ENCODE assay signal across 31 mouse cellular contexts in the genomic region with DNA sequence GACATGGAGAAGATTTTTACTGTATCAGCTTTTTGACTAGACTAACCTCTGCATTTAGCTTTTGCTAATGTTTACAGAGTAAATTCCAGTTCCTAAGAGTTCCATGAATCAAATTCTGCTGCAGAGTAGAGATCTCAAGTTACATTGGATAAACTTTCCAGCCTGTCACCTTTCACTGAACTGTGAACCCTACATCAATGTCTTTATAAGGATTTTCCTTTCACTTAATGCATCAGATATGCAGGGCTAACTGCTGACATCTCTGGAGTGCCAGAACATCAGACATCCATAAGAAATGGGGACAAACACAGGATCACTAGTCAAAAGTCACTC.
DNase-seq lines count a peak whose midpoint lies in the region; ATAC-seq and TF ChIP-seq lines count a peak whose summit lies in the region.
"Had no signal": no experiment of that assay in that cellular context is flagged by ENCODE, and none has a peak within 500 bp of the region (broad histone marks: within the 10 kb centered on the region; RNA-seq: fewer than 3 reads in every experiment).

No protein-coding gene starts in this region.

- no peak overlapping the region for H3K4me3 ChIP-seq in kidney, embryonic 14.5 days (ENCODE audit: low read length)
- no peak overlapping the region for H3K4me3 ChIP-seq in liver, adult 2 months (ENCODE audit: insufficient read depth, low read depth, low read length)
- H3K4me3 ChIP-seq in liver, embryonic 12.5 days = no peak overlapping the region
- H3K4me3 ChIP-seq in midbrain, embryonic 11.5 days (ENCODE audit: low read depth, low read length) = no peak overlapping the region
- H3K4me3 ChIP-seq: embryonic facial prominence, embryonic 15.5 days; forebrain, embryonic 12.5 days; heart, embryonic 13.5 days; layer of hippocampus, adult 2 months; left cerebral cortex, adult 2 months; limb, embryonic 13.5 days; midbrain, embryonic 12.5 days; myocyte; neural tube, embryonic 12.5 days had no signal

- H3K36me3 ChIP-seq in kidney, embryonic 14.5 days (ENCODE audit: control insufficient read depth, insufficient read depth, low read length) = no peaks in the 10 kb centered on the region
- H3K36me3 ChIP-seq in liver, adult 2 months (ENCODE audit: control insufficient read depth, insufficient read depth, low read length) = no peaks in the 10 kb centered on the region
- no peaks in the 10 kb centered on the region for H3K36me3 ChIP-seq in liver, embryonic 12.5 days
- H3K36me3 ChIP-seq in midbrain, embryonic 11.5 days (ENCODE audit: control insufficient read depth, insufficient read depth, low read length) = no peaks in the 10 kb centered on the region
- H3K36me3 ChIP-seq: embryonic facial prominence, embryonic 15.5 days; forebrain, embryonic 12.5 days; heart, embryonic 13.5 days; limb, embryonic 13.5 days; midbrain, embryonic 12.5 days; neural tube, embryonic 12.5 days had no signal

- no peaks in the 10 kb centered on the region for H3K9me3 ChIP-seq in kidney, embryonic 14.5 days (ENCODE audit: control insufficient read depth, low read length)
- no peaks in the 10 kb centered on the region for H3K9me3 ChIP-seq in liver, embryonic 12.5 days (replicated peaks)
- no peaks in the 10 kb centered on the region for H3K9me3 ChIP-seq in midbrain, embryonic 11.5 days (ENCODE audit: control insufficient read depth, low read length)
- H3K9me3 ChIP-seq: embryonic facial prominence, embryonic 15.5 days; forebrain, embryonic 12.5 days; heart, embryonic 13.5 days; limb, embryonic 13.5 days; midbrain, embryonic 12.5 days; neural tube, embryonic 12.5 days had no signal

- no peaks in the 10 kb centered on the region for H3K79me2 ChIP-seq in liver, adult 2 months (ENCODE audit: control insufficient read depth, insufficient read depth, low read length)

- TF ChIP-seq CTCF in liver, adult 2 months (IDR thresholded peaks at IDR 0.05; ENCODE audit: low read depth, low read length) = no peak

- no peak overlapping the region for H3K9ac ChIP-seq in kidney, embryonic 14.5 days (ENCODE audit: low read depth, low read length)
- no peak overlapping the region for H3K9ac ChIP-seq in liver, adult 2 months (ENCODE audit: low read depth, low read length)
- no peak overlapping the region for H3K9ac ChIP-seq in liver, embryonic 12.5 days
- no peak overlapping the region for H3K9ac ChIP-seq in midbrain, embryonic 11.5 days (ENCODE audit: low read length)
- H3K9ac ChIP-seq: embryonic facial prominence, embryonic 15.5 days; forebrain, embryonic 12.5 days; forebrain, postnatal 0 days; heart, embryonic 13.5 days; hindbrain, embryonic 14.5 days; limb, embryonic 13.5 days; liver, embryonic 14.5 days; midbrain, embryonic 12.5 days; neural tube, embryonic 12.5 days had no signal

- H3K27me3 ChIP-seq in kidney, embryonic 14.5 days (ENCODE audit: control insufficient read depth, insufficient read depth, low read length) = no peaks in the 10 kb centered on the region; the same call in 1 of the 2 replicates
- no peaks in the 10 kb centered on the region for H3K27me3 ChIP-seq in liver, adult 2 months (ENCODE audit: control insufficient read depth, insufficient read depth, low read length)
- no peaks in the 10 kb centered on the region for H3K27me3 ChIP-seq in liver, embryonic 12.5 days (replicated peaks)
- no peaks in the 10 kb centered on the region for H3K27me3 ChIP-seq in midbrain, embryonic 11.5 days (ENCODE audit: control insufficient read depth, insufficient read depth, low read length)
- H3K27me3 ChIP-seq: embryonic facial prominence, embryonic 15.5 days; forebrain, embryonic 12.5 days; heart, embryonic 13.5 days; limb, embryonic 13.5 days; midbrain, embryonic 12.5 days; neural tube, embryonic 12.5 days had no signal

- ATAC-seq in kidney, embryonic 14.5 days (ENCODE audit: low FRiP score, low TSS enrichment) = peak; percentile 89
- ATAC-seq in liver, embryonic 12.5 days = no peak
- no peak for ATAC-seq in midbrain, embryonic 11.5 days (ENCODE audit: low FRiP score)
- ATAC-seq: CD4-positive, CD25-positive, alpha-beta regulatory T cell, adult 4 months; forebrain, postnatal 0 days had no signal

- no peak overlapping the region for H3K27ac ChIP-seq in kidney, embryonic 14.5 days (ENCODE audit: low read depth, low read length)
- H3K27ac ChIP-seq in liver, adult 2 months (replicated peaks; ENCODE audit: insufficient read depth, low read depth, low read length) = no peak overlapping the region
- H3K27ac ChIP-seq in liver, embryonic 12.5 days = no peak overlapping the region
- H3K27ac ChIP-seq in midbrain, embryonic 11.5 days (ENCODE audit: low read depth, low read length) = no peak overlapping the region
- H3K27ac ChIP-seq: embryonic facial prominence, embryonic 15.5 days; forebrain, embryonic 12.5 days; heart, embryonic 13.5 days; hindbrain, embryonic 14.5 days; layer of hippocampus, adult 2 months; left cerebral cortex, adult 2 months; limb, embryonic 13.5 days; liver, embryonic 14.5 days; midbrain, embryonic 12.5 days; neural tube, embryonic 12.5 days; stomach, postnatal 0 days had no signal

- no peak overlapping the region for H3K4me2 ChIP-seq in kidney, embryonic 14.5 days (replicated peaks; ENCODE audit: low read depth, low read length)
- H3K4me2 ChIP-seq in liver, embryonic 12.5 days = no peak overlapping the region
- no peak overlapping the region for H3K4me2 ChIP-seq in midbrain, embryonic 11.5 days
- H3K4me2 ChIP-seq: embryonic facial prominence, embryonic 15.5 days; forebrain, embryonic 12.5 days; heart, embryonic 13.5 days; hindbrain, embryonic 14.5 days; limb, embryonic 13.5 days; midbrain, embryonic 12.5 days; neural tube, embryonic 12.5 days had no signal

- DNase-seq in kidney, postnatal 4 days = no peak
- peak; percentile 67 for DNase-seq in liver, adult 2 months (ENCODE audit: extremely low read depth, low read depth, low spot score)
- DNase-seq in embryo, embryonic 9.5 days (ENCODE audit: extremely low spot score) = peak; percentile 1
- no peak for DNase-seq in midbrain, embryonic 11.5 days (ENCODE audit: low spot score, missing footprints)
- DNase-seq in testis, postnatal 14 days (ENCODE audit: low spot score) = no peak
- DNase-seq: adrenal gland, postnatal 36 days; cerebellum, adult 18-20 months; cerebellum, postnatal 10 days; forebrain, postnatal 0 days; gastrocnemius, postnatal 10 days; heart, postnatal 10 days; kidney, postnatal 10 days; lung, adult 2 months; right cerebral cortex, postnatal 4 days; thymus, adult 2 months; thymus, postnatal 36 days had no signal

- no peaks in the 10 kb centered on the region for H3K4me1 ChIP-seq in kidney, embryonic 14.5 days (ENCODE audit: control insufficient read depth, insufficient read depth, low read length)
- no peaks in the 10 kb centered on the region for H3K4me1 ChIP-seq in liver, adult 2 months (ENCODE audit: control insufficient read depth, insufficient read depth, low read length)
- H3K4me1 ChIP-seq in liver, embryonic 12.5 days = no peaks in the 10 kb centered on the region
- H3K4me1 ChIP-seq in midbrain, embryonic 11.5 days (ENCODE audit: control insufficient read depth, insufficient read depth, low read length) = no peaks in the 10 kb centered on the region
- H3K4me1 ChIP-seq: embryonic facial prominence, embryonic 15.5 days; forebrain, embryonic 12.5 days; heart, embryonic 13.5 days; limb, embryonic 13.5 days; midbrain, embryonic 12.5 days; neural tube, embryonic 12.5 days had no signal

- TF ChIP-seq POLR2A in liver, adult 2 months (IDR thresholded peaks at IDR 0.05; ENCODE audit: extremely low read depth, insufficient read depth, low read length) = no peak

Comparison
In these comparisons a context has a peak if more than half of its experiments do, and no peak if none do; other contexts are left out.
1. DNase-seq: peak in liver, adult 2 months (single experiment) and embryo, embryonic 9.5 days (single experiment); none in kidney, postnatal 4 days (0 of 2), midbrain, embryonic 11.5 days (single experiment) and testis, postnatal 14 days (single experiment).